Mouse (Mus musculus) left cerebral cortex, adult 6 months (tissue): ENCODE data around the gene Rhox7b. TPM values are rescaled to one million over a fixed set of nuclear protein-coding genes. Genes with fewer than 3 reads are reported as not detected.

Experiments
- long read RNA-seq, 2 experiments: library from polyadenylated mRNA; unstranded; transcript quantifications; one replicate each; pipeline ENCODE4 v2.0.0; 2019 to 2020
- polyA plus RNA-seq: library from polyadenylated mRNA; unstranded; fragments of <200 nt; fragmentation: Nextera tagmentation; gene quantifications from 2 replicates; pipeline ENCODE4 v1.2.3, GENCODE M21; 2021

Rhox7b gene
- polyA plus RNA-seq = not detected in 2 replicates
- long read RNA-seq, experiment 1 = 0 reads
- long read RNA-seq, experiment 2 = 0 reads

GRCm38 (mm10) chrX:37897132-37897531 lies at the start of gene Rhox7b:
TSS of gene Rhox7b (minus strand) at chrX:37897232.

GRCm38 (mm10) chrX:37901670-37902069 lies 4.6 kb upstream of the Rhox7b start, which contains the start of gene Rhox9:
TSS of gene Rhox9 (minus strand) at chrX:37901770.

GRCm38 (mm10) chrX:37878844-37879243 lies 18.2 kb downstream of the Rhox7b start, which contains the start of gene Rhox8:
TSS of gene Rhox8 (minus strand) at chrX:37878944.

Other genes with a start within 250 kb of the Rhox7b start
- not detected in 2 replicates for gene Rhox4g, start 245.9 kb downstream of the Rhox7b start, polyA plus RNA-seq
- not detected in 2 replicates for gene Rhox3h, start 228.5 kb downstream of the Rhox7b start, polyA plus RNA-seq
- not detected in 2 replicates for gene Rhox2h, start 224.0 kb downstream of the Rhox7b start, polyA plus RNA-seq
- 0.28 TPM in 1 of 2 replicates, not detected in the other for gene Rhox5, start 92.4 kb downstream of the Rhox7b start, polyA plus RNA-seq
- not detected in 2 replicates for gene Rhox6, start 70.3 kb downstream of the Rhox7b start, polyA plus RNA-seq
- not detected in 2 replicates for gene Rhox7a, start 65.5 kb downstream of the Rhox7b start, polyA plus RNA-seq
- not detected in 2 replicates for gene Rhox8, start 18.3 kb downstream of the Rhox7b start, polyA plus RNA-seq
- gene Rhox9, start 4.5 kb upstream of the Rhox7b start, polyA plus RNA-seq = not detected in 2 replicates
- not detected in 2 replicates for gene Btg1-ps1, start 121.6 kb upstream of the Rhox7b start, polyA plus RNA-seq
- gene Btg1-ps2, start 145.9 kb upstream of the Rhox7b start, polyA plus RNA-seq = not detected in 2 replicates
- gene Rhox10, start 169.2 kb upstream of the Rhox7b start, polyA plus RNA-seq = not detected in 2 replicates
- gene Rhox11, start 187.9 kb upstream of the Rhox7b start, polyA plus RNA-seq = not detected in 2 replicates
- not detected in 2 replicates for gene Rhox12, start 213.7 kb upstream of the Rhox7b start, polyA plus RNA-seq
- gene Rhox13, start 224.0 kb upstream of the Rhox7b start, polyA plus RNA-seq = not detected in 2 replicates